Mouse (Mus musculus) testis, postnatal 14 days (tissue): ENCODE results near the gene Rab35.
A peak's percentile ranks its signal among the peaks of the same experiment; 100 is the strongest.

Experiments
- DNase-seq: peaks from one replicate; pipeline ENCODE4 v3.0.0; 2021; ENCODE audit warnings: low spot score

The Rab35 gene

GRCm38 (mm10) chr5:115631505-115632357 is at the start of gene Rab35:
Rab35 (plus strand) TSS chr5:115631908.
- peak; percentile 92 for DNase-seq

GRCm38 (mm10) chr5:115585616-115586015 is 46.1 kb upstream of the Rab35 start:
- DNase-seq, result no peak

GRCm38 (mm10) chr5:115586166-115586565 is 45.5 kb upstream of the Rab35 start:
- no peak for DNase-seq

DNA sequence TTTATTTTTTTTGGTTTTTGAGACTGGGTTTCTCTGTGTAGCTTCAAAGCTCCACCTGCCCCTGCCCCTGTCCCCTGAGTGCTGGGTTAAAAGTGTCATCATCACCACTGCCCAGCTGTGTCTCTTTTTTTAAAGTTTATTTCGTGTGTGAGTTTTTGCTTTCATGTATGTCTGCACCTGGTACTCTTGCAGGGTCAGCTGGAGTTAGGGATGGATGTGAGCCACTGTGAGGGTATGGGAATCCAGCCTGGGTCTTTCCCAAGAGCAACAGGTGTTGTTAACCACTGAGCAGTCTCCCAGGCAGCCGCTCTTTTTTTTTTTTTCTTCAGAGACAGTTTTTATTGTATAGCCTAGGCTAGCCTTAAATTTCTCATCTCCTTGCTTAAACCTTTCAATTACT is 44.9 kb upstream of the Rab35 start:
- DNase-seq, result no peak

DNA sequence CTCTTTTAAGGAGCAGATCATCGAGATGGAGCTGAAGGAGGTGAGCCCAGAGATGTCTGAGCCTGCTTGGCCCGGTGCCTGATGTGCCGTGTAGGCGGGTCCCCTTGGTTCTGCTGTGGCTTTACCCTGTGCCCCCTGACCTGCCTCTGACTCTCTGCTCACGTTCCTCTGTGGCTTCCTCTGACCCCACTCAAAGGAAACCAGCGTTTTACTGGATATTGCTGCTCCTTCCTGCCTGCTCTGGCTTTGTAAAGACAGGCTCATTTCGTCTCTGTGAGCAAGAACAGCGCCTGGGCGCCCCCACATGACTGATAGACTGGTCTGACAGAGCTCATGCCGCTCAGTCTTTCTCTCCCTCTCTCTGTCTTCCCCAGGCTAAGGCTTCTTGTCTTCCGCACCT is 40.7 kb upstream of the Rab35 start:
- no peak for DNase-seq

GRCm38 (mm10) chr5:115591506-115591905 is 40.2 kb upstream of the Rab35 start:
- DNase-seq, result no peak

GRCm38 (mm10) chr5:115603561-115603960 is 28.1 kb upstream of the Rab35 start:
- DNase-seq, result no peak

- DNase-seq, result no peak
These were observed 20.1 kb upstream of the Rab35 start for GRCm38 (mm10) chr5:115611566-115611965.

DNA sequence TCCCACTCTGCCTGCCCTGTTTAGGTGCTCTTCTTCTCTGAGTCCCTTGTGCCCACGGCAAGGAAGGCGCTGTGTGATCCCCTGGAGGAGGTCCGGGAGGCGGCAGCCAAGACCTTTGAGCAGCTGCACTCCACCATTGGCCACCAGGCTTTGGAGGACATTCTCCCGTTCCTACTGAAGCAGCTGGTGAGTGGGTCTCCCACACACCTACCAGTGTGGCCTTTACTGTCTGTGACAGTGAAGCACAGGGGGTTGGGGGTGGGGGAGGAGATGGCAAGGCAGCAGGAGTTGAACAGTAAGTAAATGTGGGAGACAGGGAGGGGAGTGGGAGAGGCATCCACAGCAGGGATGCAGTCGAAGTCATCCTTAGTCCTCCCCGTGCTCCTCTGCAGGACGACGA is 18.4 kb upstream of the Rab35 start:
- no peak for DNase-seq

DNA sequence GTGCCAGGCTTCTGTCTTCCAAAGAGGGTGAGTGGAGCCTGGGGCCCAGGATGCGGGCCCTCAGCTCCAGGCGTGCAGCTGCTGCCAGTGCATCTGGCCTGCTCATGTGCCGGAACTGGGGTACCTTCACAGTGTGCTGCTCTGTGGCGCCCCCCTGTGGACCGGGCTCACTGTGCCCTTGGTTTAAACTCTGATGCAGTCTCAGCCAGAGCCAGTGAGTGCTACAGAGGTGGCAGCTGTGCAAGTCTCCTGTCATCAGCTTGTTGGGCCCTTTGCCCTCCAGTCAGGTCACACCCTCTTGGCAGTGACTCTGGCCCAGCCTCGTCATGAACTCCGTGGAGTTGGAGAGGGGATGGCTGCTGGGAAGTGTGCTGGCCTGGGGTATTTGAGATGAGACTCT is 16.8 kb upstream of the Rab35 start:
- no peak for DNase-seq

DNA sequence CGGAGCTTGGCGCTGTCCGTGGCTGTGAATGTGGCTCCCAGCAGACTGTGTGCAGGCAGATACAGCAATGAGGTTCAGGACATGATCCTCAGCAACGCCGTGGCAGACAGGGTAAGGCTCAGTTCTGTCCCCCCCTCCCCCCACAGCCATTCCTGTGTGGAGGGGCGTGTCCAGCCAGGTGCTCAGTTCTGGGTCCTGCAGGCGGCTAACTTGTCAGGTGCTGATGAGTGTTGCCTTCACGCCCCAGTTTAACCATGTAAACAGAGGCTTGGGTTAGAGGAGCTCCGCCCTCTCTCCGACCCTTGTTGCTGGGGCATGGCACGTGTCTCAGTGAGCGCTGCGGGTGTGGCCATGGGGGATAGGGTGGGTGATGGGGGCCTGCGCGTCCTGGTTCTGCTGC is 12.0 kb upstream of the Rab35 start:
- DNase-seq, result no peak

- DNase-seq, result no peak
These were observed 9.0 kb upstream of the Rab35 start for GRCm38 (mm10) chr5:115622686-115623085.

DNA sequence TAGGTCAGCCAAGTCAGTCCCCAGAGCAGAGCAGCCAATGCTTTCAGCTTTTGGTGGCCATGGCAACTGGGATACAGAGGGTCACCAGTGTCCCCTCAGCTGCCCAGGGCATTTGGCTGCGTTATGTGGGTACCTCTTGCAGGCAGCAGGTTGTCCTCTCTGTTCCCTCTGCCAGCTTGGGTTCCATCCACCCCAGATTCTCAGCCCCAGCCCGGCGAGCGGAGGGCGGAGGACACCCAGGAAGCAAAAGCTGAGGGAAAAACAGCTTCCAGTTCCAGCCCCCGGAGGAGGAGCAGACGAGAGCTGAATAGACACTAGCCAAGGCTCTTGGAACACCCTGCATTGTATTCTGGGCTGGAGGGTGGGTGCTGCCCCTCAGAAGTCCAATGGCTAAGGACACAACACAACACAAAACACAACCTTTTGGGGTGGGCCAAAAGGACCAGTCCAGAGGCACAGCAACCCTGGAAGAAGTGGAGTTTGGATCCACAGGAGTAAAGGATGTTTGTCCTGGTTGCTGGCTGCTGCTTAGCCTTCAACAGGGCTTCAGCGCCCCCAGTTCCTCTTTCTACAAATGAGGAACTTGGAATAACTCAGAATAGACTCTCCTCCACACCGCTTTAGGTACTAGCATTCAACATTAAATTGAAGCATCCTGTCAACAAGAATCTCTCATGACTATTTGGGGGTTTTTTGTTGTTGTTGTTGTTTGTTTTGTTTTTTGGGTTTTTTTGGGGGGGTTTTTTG is 7.8 kb upstream of the Rab35 start:
- no peak for DNase-seq

GRCm38 (mm10) chr5:115626237-115626886 is 5.3 kb upstream of the Rab35 start:
- no peak for DNase-seq

DNA sequence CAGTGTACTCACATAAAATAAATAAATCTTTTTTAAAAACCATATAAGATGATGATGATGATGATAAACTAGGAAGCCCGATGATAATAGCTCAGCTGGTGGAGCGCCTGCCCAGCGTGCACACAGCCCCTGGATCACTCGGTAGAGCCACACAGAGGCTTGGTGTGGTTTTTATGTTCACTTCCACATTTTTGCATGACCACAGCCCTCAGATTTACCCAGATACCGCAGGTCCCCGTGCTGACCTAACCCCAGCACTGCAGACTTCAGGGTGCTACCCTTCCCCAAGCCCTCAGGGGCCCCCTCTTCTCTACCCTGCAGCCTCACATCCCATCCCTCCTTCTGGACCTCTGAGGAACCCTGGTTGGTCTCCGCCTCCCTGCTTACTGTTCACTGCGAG is 3.6 kb upstream of the Rab35 start:
- no peak for DNase-seq

GRCm38 (mm10) chr5:115629672-115630071 is 2.0 kb upstream of the Rab35 start:
- DNase-seq, result no peak

DNA sequence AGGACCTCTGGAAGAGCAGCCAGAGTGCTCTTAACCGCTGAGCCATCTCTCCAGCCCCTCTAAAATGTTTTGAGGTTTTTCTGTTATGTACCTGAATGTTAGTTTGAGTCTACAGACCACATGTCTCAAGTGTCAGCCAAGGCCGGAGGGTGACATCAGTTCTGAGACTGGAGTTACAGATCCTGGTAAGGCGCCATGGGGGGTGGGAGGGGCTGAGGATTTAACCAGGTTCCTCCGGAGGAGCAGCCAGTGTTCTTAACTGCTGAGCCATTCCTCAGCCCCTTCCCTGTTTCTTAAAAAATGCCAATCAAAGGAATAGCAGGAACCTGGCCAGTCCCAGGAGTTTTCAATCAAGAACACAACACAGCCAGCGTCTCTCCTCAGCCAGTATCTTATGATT is 1.4 kb upstream of the Rab35 start:
- no peak for DNase-seq

DNA sequence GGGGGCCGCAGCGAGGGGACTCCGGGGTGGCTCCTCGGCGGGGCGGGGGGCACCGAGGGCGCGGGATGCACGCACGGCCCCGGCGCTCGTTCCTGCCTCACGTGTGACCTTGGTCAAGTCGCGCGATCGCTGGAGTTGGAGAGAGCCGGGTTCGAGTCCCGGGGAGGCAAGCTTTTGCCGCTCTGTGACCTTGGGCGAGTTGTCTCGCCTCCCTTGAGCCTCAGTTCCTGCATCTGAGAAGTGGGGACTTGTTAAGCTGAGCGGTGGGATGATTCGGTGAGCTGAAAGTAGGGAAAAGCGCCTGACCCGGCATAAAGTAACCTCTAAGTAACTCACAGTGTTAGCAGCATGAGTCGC is 628 bp downstream of the Rab35 start:
- DNase-seq, result peak; percentile 59

GRCm38 (mm10) chr5:115633060-115633459 is 1.4 kb downstream of the Rab35 start:
- DNase-seq, result no peak

- no peak for DNase-seq
These were observed 2.3 kb downstream of the Rab35 start for GRCm38 (mm10) chr5:115634046-115634445.

- no peak for DNase-seq
These were observed 3.8 kb downstream of the Rab35 start for GRCm38 (mm10) chr5:115635536-115635935.

DNA sequence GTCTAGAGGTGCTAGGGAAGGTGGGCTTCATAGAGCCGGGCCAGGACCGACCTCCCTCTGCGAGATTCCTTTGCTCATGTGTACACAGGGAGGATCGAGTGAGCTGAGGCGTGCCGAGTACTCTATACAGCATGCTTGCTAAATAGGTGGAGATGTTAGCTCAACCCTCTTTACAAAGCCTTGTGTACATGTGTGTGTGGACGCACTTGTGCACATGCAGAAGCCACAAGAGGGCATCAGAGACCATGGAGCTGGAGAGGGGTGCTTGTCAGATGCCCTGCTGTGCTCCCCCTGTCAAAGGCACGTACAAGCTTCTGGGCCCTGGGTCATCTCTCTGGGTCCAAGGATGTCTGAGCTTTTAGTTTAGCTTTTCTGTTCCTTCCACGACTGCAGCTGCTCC is 12.5 kb downstream of the Rab35 start:
- no peak for DNase-seq

- no peak for DNase-seq
These were observed 17.2 kb downstream of the Rab35 start for GRCm38 (mm10) chr5:115648876-115649275.
